27 mouse cellular contexts compared by ENCODE assay signal in genomic region chr3:52829069-52829468, GRCm38 (mm10).
"Had no signal": no experiment of that assay in that cellular context is flagged by ENCODE, and none has a peak within 500 bp of the region (broad histone marks: within the 10 kb centered on the region; RNA-seq: fewer than 3 reads in every experiment).

No protein-coding gene starts in this region.

- H3K4me1 ChIP-seq: heart, embryonic 13.5 days; heart, embryonic 15.5 days; hindbrain, embryonic 13.5 days; hindbrain, embryonic 15.5 days; intestine, embryonic 15.5 days; limb, embryonic 10.5 days; limb, embryonic 12.5 days; liver, embryonic 13.5 days had no signal

- H3K27me3 ChIP-seq: heart, embryonic 13.5 days; heart, embryonic 15.5 days; hindbrain, embryonic 13.5 days; hindbrain, embryonic 15.5 days; intestine, embryonic 15.5 days; limb, embryonic 12.5 days; liver, embryonic 13.5 days had no signal

- H3K9me3 ChIP-seq: heart, embryonic 13.5 days; heart, embryonic 15.5 days; hindbrain, embryonic 13.5 days; hindbrain, embryonic 15.5 days; intestine, embryonic 15.5 days; limb, embryonic 10.5 days; limb, embryonic 12.5 days; liver, embryonic 13.5 days had no signal

- H3K9ac ChIP-seq: heart, embryonic 13.5 days; heart, embryonic 15.5 days; hindbrain, embryonic 13.5 days; hindbrain, embryonic 15.5 days; intestine, embryonic 15.5 days; limb, embryonic 12.5 days; liver, embryonic 13.5 days had no signal

- H3K4me3 ChIP-seq: gastrocnemius, adult 2 months; heart, embryonic 13.5 days; heart, embryonic 15.5 days; hindbrain, embryonic 13.5 days; hindbrain, embryonic 15.5 days; intestine, embryonic 15.5 days; layer of hippocampus, adult 2 months; left cerebral cortex, adult 2 months; limb, embryonic 10.5 days; limb, embryonic 12.5 days; liver, embryonic 13.5 days had no signal

- ATAC-seq: hindbrain, postnatal 0 days; inflammation-experienced regulatory T-cells, adult 6 months; intestine, embryonic 15.5 days; intestine, postnatal 0 days had no signal

- DNase-seq: gastrocnemius, adult 2 months; gastrocnemius, postnatal 10 days; gastrocnemius, postnatal 25 days; heart, adult 18-20 months; heart, postnatal 14 days; heart, postnatal 36 days; kidney, adult 18-20 months; kidney, adult 8-10 months; kidney, postnatal 10 days; kidney, postnatal 25 days; kidney, postnatal 4 days; liver; liver, embryonic 13.5 days had no signal

- H3K27ac ChIP-seq: gastrocnemius, adult 2 months; heart, embryonic 13.5 days; heart, embryonic 15.5 days; hindbrain, embryonic 13.5 days; hindbrain, embryonic 15.5 days; hindbrain, postnatal 0 days; intestine, embryonic 15.5 days; layer of hippocampus, adult 2 months; left cerebral cortex, adult 2 months; limb, embryonic 10.5 days; limb, embryonic 12.5 days; liver, embryonic 13.5 days had no signal

- H3K4me2 ChIP-seq: heart, embryonic 11.5 days; heart, embryonic 13.5 days; heart, embryonic 15.5 days; hindbrain, embryonic 13.5 days; hindbrain, embryonic 15.5 days; intestine, embryonic 15.5 days; limb, embryonic 12.5 days; liver, embryonic 11.5 days; liver, embryonic 13.5 days had no signal

- H3K36me3 ChIP-seq: heart, embryonic 13.5 days; heart, embryonic 15.5 days; hindbrain, embryonic 13.5 days; hindbrain, embryonic 15.5 days; intestine, embryonic 15.5 days; limb, embryonic 10.5 days; limb, embryonic 12.5 days; liver, embryonic 13.5 days had no signal
